Mouse (Mus musculus) CH12.LX (cell line): ENCODE results near the gene Rptor.

Experiments
- CTCF ChIP-seq, 2 experiments: IDR thresholded peaks in 1 of 2; conservative IDR thresholded peaks in 1 of 2; 2 replicates each; pipeline ENCODE4 v1.5.1; 2011 to 2012; ENCODE audit warnings: low read depth in 2 of 2, low read length in 2 of 2, improper control_type of control experiment in 1 of 2, inconsistent platforms in 1 of 2, mild to moderate bottlenecking in 1 of 2, moderate library complexity in 1 of 2
- ELF1 ChIP-seq: IDR thresholded peaks from 2 replicates; pipeline ENCODE4 v1.6.1; 2014; ENCODE audit warnings: low read depth, mild to moderate bottlenecking, inconsistent platforms, low read length, improper control_type of control experiment
- JUN ChIP-seq: IDR thresholded peaks from 2 replicates; pipeline ENCODE4 v1.6.1; 2011; ENCODE audit warnings: low read depth, mild to moderate bottlenecking, low read length, improper control_type of control experiment, moderate library complexity; ENCODE audit not compliant: insufficient read depth
- MAFK ChIP-seq: IDR thresholded peaks from 2 replicates; pipeline ENCODE4 v1.6.1; 2011; ENCODE audit warnings: low read length, improper control_type of control experiment; ENCODE audit not compliant: insufficient replicate concordance
- MAX ChIP-seq: IDR thresholded peaks from 2 replicates; pipeline ENCODE4 v1.6.1; 2011; ENCODE audit warnings: low read length, improper control_type of control experiment
- MAZ ChIP-seq: IDR thresholded peaks from 2 replicates; pipeline ENCODE4 v1.6.1; 2012; ENCODE audit warnings: low read depth, mild to moderate bottlenecking, inconsistent platforms, low read length, improper control_type of control experiment, moderate library complexity
- MXI1 ChIP-seq: IDR thresholded peaks from 2 replicates; pipeline ENCODE4 v1.6.1; 2011; ENCODE audit warnings: mild to moderate bottlenecking, low read depth, low read length, improper control_type of control experiment
- MYC ChIP-seq: IDR thresholded peaks from 2 replicates; pipeline ENCODE4 v1.6.1; 2011; ENCODE audit warnings: low read depth, mild to moderate bottlenecking, improper control_type of control experiment, low read length
- POLR2A ChIP-seq: IDR thresholded peaks from 2 replicates; pipeline ENCODE4 v1.6.1; 2011; ENCODE audit warnings: low read depth, mild to moderate bottlenecking, improper control_type of control experiment, low read length
- POLR2AphosphoS2 ChIP-seq: IDR thresholded peaks from 2 replicates; pipeline ENCODE4 v1.6.1; 2011; ENCODE audit warnings: low read depth, low read length, improper control_type of control experiment
- UBTF ChIP-seq: IDR thresholded peaks from 2 replicates; pipeline ENCODE4 v1.6.1; 2012; ENCODE audit warnings: low read depth, mild to moderate bottlenecking, inconsistent platforms, low read length, improper control_type of control experiment, moderate library complexity
- ZKSCAN1 ChIP-seq: IDR thresholded peaks from 2 replicates; pipeline ENCODE4 v1.6.1; 2012; ENCODE audit warnings: low read depth, inconsistent platforms, low read length, improper control_type of control experiment, borderline replicate concordance
- ZMIZ1 ChIP-seq: IDR thresholded peaks from 2 replicates; pipeline ENCODE4 v1.6.1; 2012; ENCODE audit warnings: low read depth, mild to moderate bottlenecking, inconsistent platforms, low read length, improper control_type of control experiment

DNA sequence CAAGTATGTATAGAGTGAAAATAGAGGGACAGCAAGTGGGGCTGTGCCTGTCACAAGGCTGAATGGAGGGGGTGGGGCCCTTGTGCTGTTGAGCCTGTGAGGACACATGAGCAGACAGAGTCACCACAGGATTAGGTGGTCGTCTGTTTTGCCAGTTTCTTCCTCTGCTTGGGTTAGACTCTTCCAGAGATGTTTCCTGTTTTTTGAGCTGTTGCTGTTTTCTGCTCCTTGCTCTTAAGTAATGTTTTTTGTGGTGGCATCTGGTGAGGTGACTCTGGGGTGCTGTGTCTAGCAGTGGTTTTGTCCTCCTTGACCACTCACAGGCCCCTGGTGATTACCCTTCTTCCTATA lies 90.2 kb downstream of the Rptor start:
- no peak for TF ChIP-seq JUN
- no peak for TF ChIP-seq POLR2AphosphoS2
- TF ChIP-seq CTCF (conservative IDR thresholded peaks at IDR 0.05 in 1 of 2, IDR thresholded peaks at IDR 0.05 in 1 of 2; ENCODE audit: low read depth in 2 of 2, low read length in 2 of 2), result no peak
- no peak for TF ChIP-seq MAFK
- TF ChIP-seq ZKSCAN1, result no peak
- TF ChIP-seq ELF1, result no peak
- no peak for TF ChIP-seq MAX
- no peak for TF ChIP-seq UBTF
- no peak for TF ChIP-seq MAZ
- no peak for TF ChIP-seq MXI1
- no peak for TF ChIP-seq POLR2A
- no peak for TF ChIP-seq ZMIZ1
- TF ChIP-seq MYC, result no peak
